10 mouse cellular contexts compared by ENCODE assay signal in genomic region chr17:23603542-23603941, GRCm38 (mm10). TPM values are rescaled to one million over a fixed set of nuclear protein-coding genes. Genes with fewer than 3 reads are reported as not detected.
DNase-seq lines count a peak whose midpoint lies in the region; ATAC-seq and TF ChIP-seq lines count a peak whose summit lies in the region.
"Had no signal": no experiment of that assay in that cellular context is flagged by ENCODE, and none has a peak within 500 bp of the region (broad histone marks: within the 10 kb centered on the region; RNA-seq: fewer than 3 reads in every experiment).

No protein-coding gene starts in this region.

- H3K4me3 ChIP-seq in heart, postnatal 0 days (ENCODE audit: low read depth, low read length), result no peak overlapping the region
- H3K4me3 ChIP-seq in heart, embryonic 11.5 days (ENCODE audit: low read depth, low read length), result no peak overlapping the region
- H3K4me3 ChIP-seq in lung, embryonic 14.5 days (ENCODE audit: low read depth, low read length), result no peak overlapping the region
- H3K4me3 ChIP-seq in neural tube, embryonic 15.5 days (replicated peaks), result no peak overlapping the region

- 51% methylated on average over 2 of the region's 2 CpGs for WGBS in heart, postnatal 0 days
- WGBS in heart, embryonic 11.5 days (ENCODE audit: insufficient replicate concordance), result 46% methylated on average over 2 of the region's 2 CpGs
- WGBS in lung, embryonic 14.5 days, result 67% methylated on average over 2 of the region's 2 CpGs
- 57% methylated on average over 2 of the region's 2 CpGs for WGBS in neural tube, embryonic 15.5 days

- no peak for TF ChIP-seq EP300 in heart, postnatal 0 days (IDR thresholded peaks at IDR 0.05; ENCODE audit: low read depth)

- peaks cover 5% of the 10 kb centered on the region; the same call in 1 of the 2 replicates for H3K4me1 ChIP-seq in heart, postnatal 0 days (ENCODE audit: control insufficient read depth, insufficient read depth)
- H3K4me1 ChIP-seq in heart, embryonic 11.5 days (ENCODE audit: control insufficient read depth, insufficient read depth, low read length), result peaks cover 6% of the 10 kb centered on the region; the same call in 1 of the 2 replicates
- H3K4me1 ChIP-seq in lung, embryonic 14.5 days (ENCODE audit: insufficient read depth), result 0 out of 2 replicates have a peak, but pooled peaks cover 5% of the 10 kb centered on the region
- peaks cover 11% of the 10 kb centered on the region for H3K4me1 ChIP-seq in neural tube, embryonic 15.5 days

- H3K9ac ChIP-seq in heart, postnatal 0 days (replicated peaks; ENCODE audit: low read depth, low read length), result no peak overlapping the region
- no peak overlapping the region for H3K9ac ChIP-seq in heart, embryonic 11.5 days (ENCODE audit: low read depth, low read length)
- H3K9ac ChIP-seq in lung, embryonic 14.5 days, result no peak overlapping the region
- no peak overlapping the region for H3K9ac ChIP-seq in neural tube, embryonic 15.5 days (replicated peaks)

- no peak for ATAC-seq in heart, postnatal 0 days (ENCODE audit: insufficient read depth, low read depth)
- ATAC-seq in heart, embryonic 11.5 days (replicated peaks; ENCODE audit: insufficient number of reproducible peaks, low FRiP score, low TSS enrichment), result no peak
- no peak for ATAC-seq in lung, embryonic 14.5 days (ENCODE audit: insufficient read depth)
- ATAC-seq in neural tube, embryonic 15.5 days (ENCODE audit: low FRiP score), result no peak

- no peaks in the 10 kb centered on the region for H3K9me3 ChIP-seq in heart, postnatal 0 days (replicated peaks; ENCODE audit: control insufficient read depth, low read length)
- H3K9me3 ChIP-seq in heart, embryonic 11.5 days (replicated peaks; ENCODE audit: control insufficient read depth, low read length), result no peaks in the 10 kb centered on the region
- no peaks in the 10 kb centered on the region for H3K9me3 ChIP-seq in lung, embryonic 14.5 days (ENCODE audit: low read depth, low read length)
- H3K9me3 ChIP-seq in neural tube, embryonic 15.5 days (replicated peaks), result no peaks in the 10 kb centered on the region

- no peaks in the 10 kb centered on the region for H3K36me3 ChIP-seq in heart, postnatal 0 days (replicated peaks; ENCODE audit: control insufficient read depth, insufficient read depth, low read length)
- H3K36me3 ChIP-seq in heart, embryonic 11.5 days (ENCODE audit: control insufficient read depth, insufficient read depth, low read length), result no peaks in the 10 kb centered on the region
- H3K36me3 ChIP-seq in lung, embryonic 14.5 days (ENCODE audit: insufficient read depth), result no peaks in the 10 kb centered on the region
- H3K36me3 ChIP-seq in neural tube, embryonic 15.5 days, result no peaks in the 10 kb centered on the region

- H3K27me3 ChIP-seq in heart, postnatal 0 days (ENCODE audit: control insufficient read depth, insufficient read depth, low read length), result no peaks in the 10 kb centered on the region
- no peaks in the 10 kb centered on the region for H3K27me3 ChIP-seq in heart, embryonic 11.5 days (ENCODE audit: control insufficient read depth, insufficient read depth, low read length)
- H3K27me3 ChIP-seq in lung, embryonic 14.5 days (ENCODE audit: insufficient read depth, low read length), result no peaks in the 10 kb centered on the region
- H3K27me3 ChIP-seq in neural tube, embryonic 15.5 days (replicated peaks), result no peaks in the 10 kb centered on the region

- no peak overlapping the region for H3K27ac ChIP-seq in heart, postnatal 0 days (ENCODE audit: low read depth)
- H3K27ac ChIP-seq in heart, embryonic 11.5 days (ENCODE audit: low read depth, low read length), result no peak overlapping the region
- H3K27ac ChIP-seq in lung, embryonic 14.5 days (ENCODE audit: low read depth), result no peak overlapping the region
- H3K27ac ChIP-seq in neural tube, embryonic 15.5 days (replicated peaks), result no peak overlapping the region

- TF ChIP-seq CTCF in heart, postnatal 0 days (IDR thresholded peaks at IDR 0.05; ENCODE audit: low read depth), result peak; percentile 50
- peak; percentile 63 for TF ChIP-seq CTCF in lung, embryonic 14.5 days (IDR thresholded peaks at IDR 0.05; ENCODE audit: low read depth)

- DNase-seq in heart, postnatal 0 days (ENCODE audit: low spot score), result no peak
- DNase-seq in B cell, adult 2 months, result peak; percentile 38 to 46
- peak; percentile 32 for DNase-seq in adipocyte (ENCODE audit: low spot score)
- peak; percentile 68 for DNase-seq in lung, embryonic 14.5 days
- no peak for DNase-seq in right cerebral cortex, postnatal 25 days
- no peak for DNase-seq in frontal cortex, postnatal 36 days (ENCODE audit: low spot score in 2 of 2)

- H3K4me2 ChIP-seq in heart, postnatal 0 days (ENCODE audit: low read depth, low read length), result no peak overlapping the region
- H3K4me2 ChIP-seq in heart, embryonic 11.5 days, result no peak overlapping the region
- no peak overlapping the region for H3K4me2 ChIP-seq in lung, embryonic 14.5 days
- no peak overlapping the region for H3K4me2 ChIP-seq in neural tube, embryonic 15.5 days

RNA-seq across cellular contexts. Expression of gene Zscan10, which starts 2.9 kb away (rescaled TPM):
- total RNA-seq in heart, postnatal 0 days (2014; rRNA removed; ENCODE audit: low replicate concordance), result not detected in 2 replicates
- not detected in 2 replicates for polyA plus RNA-seq in heart, postnatal 0 days (2015; fragmentation: Nextera tagmentation; extraction: Ambion mirVana)
- polyA plus RNA-seq in heart, embryonic 11.5 days (2014; fragmentation: Nextera tagmentation; extraction: Ambion mirVana), result not detected in 2 replicates
- 0.53 and 0.74 TPM in 2 replicates for polyA plus RNA-seq in lung, embryonic 14.5 days (2014; fragmentation: Nextera tagmentation; extraction: Ambion mirVana)
- polyA plus RNA-seq in neural tube, embryonic 15.5 days (2015; fragmentation: Nextera tagmentation; extraction: Ambion mirVana), result not detected in 2 replicates
- total RNA-seq: layer of hippocampus, postnatal 25 days had no signal
- polyA plus RNA-seq: neural tube, embryonic 14.5 days had no signal

RNA-seq across cellular contexts. Expression of gene Zfp13, which starts 4.3 kb away (rescaled TPM):
- total RNA-seq in heart, postnatal 0 days (2014; rRNA removed; ENCODE audit: low replicate concordance), result 17.9 and 18.5 TPM in 2 replicates
- 5.3 and 6.4 TPM in 2 replicates for polyA plus RNA-seq in heart, postnatal 0 days (2015; fragmentation: Nextera tagmentation; extraction: Ambion mirVana)
- 8.9 and 9.0 TPM in 2 replicates for polyA plus RNA-seq in heart, embryonic 11.5 days (2014; fragmentation: Nextera tagmentation; extraction: Ambion mirVana)
- 12.3 and 15.6 TPM in 2 replicates for polyA plus RNA-seq in lung, embryonic 14.5 days (2014; fragmentation: Nextera tagmentation; extraction: Ambion mirVana)
- polyA plus RNA-seq in neural tube, embryonic 15.5 days (2015; fragmentation: Nextera tagmentation; extraction: Ambion mirVana), result 22.6 and 24.9 TPM in 2 replicates

RNA-seq across cellular contexts. Expression of gene Zfp213, which starts 39.5 kb away (rescaled TPM):
- total RNA-seq in heart, postnatal 0 days (2014; rRNA removed; ENCODE audit: low replicate concordance), result 12.6 and 21.4 TPM in 2 replicates
- 9.6 and 9.8 TPM in 2 replicates for polyA plus RNA-seq in heart, postnatal 0 days (2015; fragmentation: Nextera tagmentation; extraction: Ambion mirVana)
- polyA plus RNA-seq in heart, embryonic 11.5 days (2014; fragmentation: Nextera tagmentation; extraction: Ambion mirVana), result 15.1 and 17.4 TPM in 2 replicates
- polyA plus RNA-seq in lung, embryonic 14.5 days (2014; fragmentation: Nextera tagmentation; extraction: Ambion mirVana), result 21.8 and 24.7 TPM in 2 replicates
- 16.0 and 16.4 TPM in 2 replicates for polyA plus RNA-seq in neural tube, embryonic 15.5 days (2015; fragmentation: Nextera tagmentation; extraction: Ambion mirVana)

RNA-seq across cellular contexts. Expression of gene Mmp25, which starts 41.5 kb away (rescaled TPM):
- 0.19 and 0.88 TPM in 2 replicates for total RNA-seq in heart, postnatal 0 days (2014; rRNA removed; ENCODE audit: low replicate concordance)
- polyA plus RNA-seq in heart, postnatal 0 days (2015; fragmentation: Nextera tagmentation; extraction: Ambion mirVana), result 0.15 and 0.25 TPM in 2 replicates
- 0.07 and 0.27 TPM in 2 replicates for polyA plus RNA-seq in heart, embryonic 11.5 days (2014; fragmentation: Nextera tagmentation; extraction: Ambion mirVana)
- polyA plus RNA-seq in lung, embryonic 14.5 days (2014; fragmentation: Nextera tagmentation; extraction: Ambion mirVana), result 0.31 and 0.86 TPM in 2 replicates
- polyA plus RNA-seq in neural tube, embryonic 15.5 days (2015; fragmentation: Nextera tagmentation; extraction: Ambion mirVana), result 2.1 and 2.5 TPM in 2 replicates

RNA-seq across cellular contexts. Expression of gene Bicdl2, which starts 56.8 kb away (rescaled TPM):
- total RNA-seq in heart, postnatal 0 days (2014; rRNA removed; ENCODE audit: low replicate concordance), result not detected in 2 replicates
- polyA plus RNA-seq in heart, postnatal 0 days (2015; fragmentation: Nextera tagmentation; extraction: Ambion mirVana), result 0.05 and 0.10 TPM in 2 replicates
- 0.24 TPM in 1 of 2 replicates, not detected in the other for polyA plus RNA-seq in heart, embryonic 11.5 days (2014; fragmentation: Nextera tagmentation; extraction: Ambion mirVana)
- 1.3 and 1.9 TPM in 2 replicates for polyA plus RNA-seq in lung, embryonic 14.5 days (2014; fragmentation: Nextera tagmentation; extraction: Ambion mirVana)
- polyA plus RNA-seq in neural tube, embryonic 15.5 days (2015; fragmentation: Nextera tagmentation; extraction: Ambion mirVana), result 0.84 TPM in 1 of 2 replicates, not detected in the other
- total RNA-seq: layer of hippocampus, postnatal 25 days had no signal

Comparison
In these comparisons a context has a peak if more than half of its experiments do, and no peak if none do; other contexts are left out.
1. DNase-seq: peak in B cell, adult 2 months (2 of 2), adipocyte (single experiment) and lung, embryonic 14.5 days (single experiment); none in heart, postnatal 0 days (single experiment), right cerebral cortex, postnatal 25 days (single experiment) and frontal cortex, postnatal 36 days (0 of 2).